Comparison of ENCODE assay signal across 22 mouse cellular contexts in the genomic region with DNA sequence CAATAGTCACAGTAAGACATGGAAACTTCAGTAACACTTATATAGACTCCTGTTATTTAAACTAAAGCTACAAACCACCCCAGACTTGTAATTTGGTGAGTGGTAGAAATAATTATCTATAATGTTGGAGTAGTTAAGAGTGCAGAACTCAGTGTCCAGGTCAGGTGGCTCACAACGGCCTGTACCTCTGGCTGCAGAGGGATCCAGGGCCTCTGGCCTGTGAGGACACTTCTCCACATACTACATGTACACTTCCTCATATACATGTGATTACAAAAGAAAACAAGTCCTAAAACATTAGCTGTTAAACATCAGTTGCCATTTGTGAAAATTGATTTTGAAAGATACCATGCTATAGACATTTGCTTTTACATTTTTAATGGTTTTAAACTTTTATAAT. TPM values are rescaled to one million over a fixed set of nuclear protein-coding genes. Genes with fewer than 3 reads are reported as not detected.
A peak's percentile ranks its signal among the peaks of the same experiment; 100 is the strongest.
DNase-seq lines count a peak whose midpoint lies in the region; ATAC-seq lines count a peak whose summit lies in the region.
"Had no signal": no experiment of that assay in that cellular context is flagged by ENCODE, and none has a peak within 500 bp of the region (broad histone marks: within the 10 kb centered on the region; RNA-seq: fewer than 3 reads in every experiment).

No protein-coding gene starts in this region.

- H3K4me2 ChIP-seq in embryonic facial prominence, embryonic 11.5 days (ENCODE audit: low read depth, low read length): no peak overlapping the region
- H3K4me2 ChIP-seq in heart, embryonic 11.5 days: no peak overlapping the region

- H3K9me3 ChIP-seq in embryonic facial prominence, embryonic 11.5 days (replicated peaks; ENCODE audit: control insufficient read depth, low read length): no peaks in the 10 kb centered on the region
- H3K9me3 ChIP-seq in embryonic facial prominence, embryonic 10.5 days: no peaks in the 10 kb centered on the region
- no peaks in the 10 kb centered on the region for H3K9me3 ChIP-seq in heart, embryonic 11.5 days (replicated peaks; ENCODE audit: control insufficient read depth, low read length)
- H3K9me3 ChIP-seq: G1E had no signal

- no peaks in the 10 kb centered on the region; the same call in 1 of the 2 replicates for H3K36me3 ChIP-seq in embryonic facial prominence, embryonic 11.5 days (replicated peaks; ENCODE audit: control insufficient read depth, insufficient read depth, low read depth, low read length)
- peaks cover 27% of the 10 kb centered on the region for H3K36me3 ChIP-seq in embryonic facial prominence, embryonic 10.5 days (replicated peaks)
- H3K36me3 ChIP-seq in heart, embryonic 11.5 days (ENCODE audit: control insufficient read depth, insufficient read depth, low read length): peaks cover 2% of the 10 kb centered on the region

- H3K4me3 ChIP-seq in embryonic facial prominence, embryonic 11.5 days (ENCODE audit: low read depth, low read length): no peak overlapping the region
- H3K4me3 ChIP-seq in embryonic facial prominence, embryonic 10.5 days: no peak overlapping the region
- no peak overlapping the region for H3K4me3 ChIP-seq in heart, embryonic 11.5 days (ENCODE audit: low read depth, low read length)

- no peaks in the 10 kb centered on the region for H3K4me1 ChIP-seq in embryonic facial prominence, embryonic 11.5 days (ENCODE audit: control insufficient read depth, insufficient read depth, low read length)
- H3K4me1 ChIP-seq in embryonic facial prominence, embryonic 10.5 days: 0 out of 2 replicates have a peak, but pooled peaks cover 3% of the 10 kb centered on the region
- peaks cover 12% of the 10 kb centered on the region for H3K4me1 ChIP-seq in heart, embryonic 11.5 days (ENCODE audit: control insufficient read depth, insufficient read depth, low read length)

- ATAC-seq in embryonic facial prominence, embryonic 11.5 days (replicated peaks; ENCODE audit: insufficient number of reproducible peaks, low FRiP score, low TSS enrichment, low read depth): 0 out of 2 replicates have a peak, but pooled peaks have one; percentile 52
- ATAC-seq in heart, embryonic 11.5 days (replicated peaks; ENCODE audit: insufficient number of reproducible peaks, low FRiP score, low TSS enrichment): no peak
- ATAC-seq in granulocyte monocyte progenitor cell, adult 5-6 weeks (replicated peaks; ENCODE audit: poor library complexity, severe bottlenecking): peak; percentile 59; the same call in 1 of the 2 replicates
- ATAC-seq in megakaryocyte progenitor cell, adult 5-6 weeks (replicated peaks; ENCODE audit: poor library complexity): 0 out of 2 replicates have a peak, but pooled peaks have one; percentile 17
- ATAC-seq: activated CD4-positive, CD25-positive, alpha-beta regulatory T cell, adult 4 months; CD4-positive, CD25-positive, alpha-beta regulatory T cell, adult 4 months had no signal

- H3K9ac ChIP-seq in embryonic facial prominence, embryonic 11.5 days (replicated peaks; ENCODE audit: low read length): no peak overlapping the region
- no peak overlapping the region for H3K9ac ChIP-seq in heart, embryonic 11.5 days (ENCODE audit: low read depth, low read length)

- 77% methylated on average over 1 of the region's 1 CpGs for WGBS in embryonic facial prominence, embryonic 11.5 days
- WGBS in embryonic facial prominence, embryonic 10.5 days: 85% methylated on average over 1 of the region's 1 CpGs
- 76% methylated on average over 1 of the region's 1 CpGs for WGBS in heart, embryonic 11.5 days (ENCODE audit: insufficient replicate concordance)

- no peak for DNase-seq in embryonic facial prominence, embryonic 11.5 days (ENCODE audit: low spot score)
- DNase-seq in embryonic facial prominence, embryonic 10.5 days (ENCODE audit: low spot score): no peak
- DNase-seq in heart, adult 11 months: peak; percentile 69
- DNase-seq in ovary, adult 18-20 months (ENCODE audit: low spot score): no peak
- no peak for DNase-seq in cerebellum, adult 18-20 months
- DNase-seq: adrenal gland, adult 2 months; adrenal gland, adult 8-10 months; adrenal gland, postnatal 10 days; adrenal gland, postnatal 14 days; adrenal gland, postnatal 25 days; adrenal gland, postnatal 36 days; B cell, adult 2 months; cerebellum, adult 11 months; cerebellum, adult 11-12 months had no signal

- H3K27ac ChIP-seq in embryonic facial prominence, embryonic 11.5 days (replicated peaks; ENCODE audit: low read depth, low read length): no peak overlapping the region
- no peak overlapping the region for H3K27ac ChIP-seq in embryonic facial prominence, embryonic 10.5 days (replicated peaks)
- H3K27ac ChIP-seq in heart, embryonic 11.5 days (ENCODE audit: low read depth, low read length): no peak overlapping the region

- no peaks in the 10 kb centered on the region for H3K27me3 ChIP-seq in embryonic facial prominence, embryonic 11.5 days (ENCODE audit: control insufficient read depth, insufficient read depth, low read length)
- no peaks in the 10 kb centered on the region for H3K27me3 ChIP-seq in embryonic facial prominence, embryonic 10.5 days (replicated peaks; ENCODE audit: low read depth, poor library complexity, severe bottlenecking)
- no peaks in the 10 kb centered on the region for H3K27me3 ChIP-seq in heart, embryonic 11.5 days (ENCODE audit: control insufficient read depth, insufficient read depth, low read length)
- H3K27me3 ChIP-seq: CH12.LX, Patski had no signal

RNA-seq across cellular contexts. Expression of a gene that starts 29.9 kb away (rescaled TPM):
- 80.3 and 81.9 TPM in 2 replicates for polyA plus RNA-seq in embryonic facial prominence, embryonic 11.5 days (2014; fragmentation: Nextera tagmentation; extraction: Ambion mirVana)
- 69.3 and 69.5 TPM in 2 replicates for polyA plus RNA-seq in embryonic facial prominence, embryonic 10.5 days (2016; fragmentation: Nextera tagmentation; extraction: Ambion mirVana)
- 41.2 and 57.5 TPM in 2 replicates for polyA plus RNA-seq in heart, embryonic 11.5 days (2014; fragmentation: Nextera tagmentation; extraction: Ambion mirVana)
- total RNA-seq in granulocyte monocyte progenitor cell, adult 5-6 weeks (2014; fragmentation: Nextera tagmentation): 46.8 and 50.9 TPM in 2 replicates
- 20.0 and 25.5 TPM in 2 replicates for total RNA-seq in granulocyte monocyte progenitor cell, adult 5-6 weeks (2017)
- 43.8 and 49.7 TPM in 2 replicates for total RNA-seq in megakaryocyte progenitor cell, adult 5-6 weeks (2015)
- total RNA-seq in megakaryocyte progenitor cell, adult 5-6 weeks (2017): 20.1 and 23.5 TPM in 2 replicates
